Mouse (Mus musculus): ENCODE data around the gene Iyd.

Gene Iyd

GRCm38 (mm10) chr10:3540003-3540827 lies at the start of gene Iyd:
Iyd (plus strand) TSS chr10:3540240.
- no peak for TF ChIP-seq GATA4 (IDR thresholded peaks at IDR 0.05; ENCODE audit: insufficient replicate concordance, low read length)

- TF ChIP-seq GATA4 (IDR thresholded peaks at IDR 0.05; ENCODE audit: insufficient replicate concordance, low read length), result no peak
Measured at GRCm38 (mm10) chr10:3496791-3497190, 43.2 kb upstream of the Iyd start.

DNA sequence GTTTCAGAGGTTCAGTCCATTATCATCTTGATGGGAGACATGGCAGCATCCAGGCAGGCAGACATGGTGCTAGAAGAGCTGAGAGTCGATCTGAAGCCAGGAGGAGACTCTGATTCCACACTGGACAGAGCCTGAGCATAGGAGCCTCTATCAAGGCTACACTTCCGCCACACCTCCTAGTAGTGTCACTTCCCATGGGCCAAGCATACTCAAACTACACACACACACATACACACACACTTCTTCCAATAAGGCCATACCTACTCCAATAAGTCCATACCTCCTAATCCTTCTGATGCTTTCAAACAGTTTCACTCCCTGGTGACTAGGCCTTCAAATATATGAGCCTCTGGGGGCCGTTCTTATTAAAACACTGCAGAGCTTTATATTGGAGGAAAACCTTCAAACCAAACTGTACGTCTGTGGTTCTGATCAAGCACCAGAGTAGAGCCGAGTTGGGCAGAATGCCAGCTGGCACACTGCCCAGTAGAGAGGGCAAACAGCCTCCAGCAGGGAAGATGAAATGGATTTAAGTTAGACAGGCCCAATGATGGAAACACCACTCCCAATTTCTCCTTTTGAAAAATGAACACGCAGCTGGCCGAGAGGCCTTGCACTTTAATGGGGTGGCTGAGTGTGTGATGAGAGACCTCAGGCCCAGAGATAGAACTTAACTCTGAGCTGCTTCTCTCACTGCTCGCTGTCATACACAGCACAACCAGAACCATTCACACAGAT lies 32.4 kb upstream of the Iyd start:
- TF ChIP-seq GATA4 (IDR thresholded peaks at IDR 0.05; ENCODE audit: insufficient replicate concordance, low read length), result no peak

DNA sequence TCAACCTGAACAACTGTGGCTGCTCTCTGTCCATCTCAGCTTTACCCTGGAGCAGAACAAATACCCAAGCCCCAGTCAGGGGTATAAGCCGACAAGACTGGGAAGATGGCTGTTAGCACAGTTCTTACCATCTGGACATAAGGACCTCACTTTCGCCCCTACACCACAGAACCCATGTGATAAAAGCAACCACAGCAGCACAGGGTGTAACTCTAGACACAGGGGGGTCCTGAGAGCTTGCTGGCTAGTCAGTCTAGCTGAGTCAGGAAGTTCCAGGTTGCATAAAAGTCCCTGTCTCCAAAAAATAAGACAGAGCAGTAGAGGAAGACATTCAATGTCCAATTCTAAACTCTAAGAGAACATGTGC lies 31.8 kb upstream of the Iyd start:
- no peak for TF ChIP-seq GATA4 (IDR thresholded peaks at IDR 0.05; ENCODE audit: insufficient replicate concordance, low read length)

GRCm38 (mm10) chr10:3508746-3509145 lies 31.3 kb upstream of the Iyd start:
- TF ChIP-seq GATA4 (IDR thresholded peaks at IDR 0.05; ENCODE audit: insufficient replicate concordance, low read length), result no peak

GRCm38 (mm10) chr10:3509663-3510277 lies 30.3 kb upstream of the Iyd start:
- no peak for TF ChIP-seq GATA4 (IDR thresholded peaks at IDR 0.05; ENCODE audit: insufficient replicate concordance, low read length)

DNA sequence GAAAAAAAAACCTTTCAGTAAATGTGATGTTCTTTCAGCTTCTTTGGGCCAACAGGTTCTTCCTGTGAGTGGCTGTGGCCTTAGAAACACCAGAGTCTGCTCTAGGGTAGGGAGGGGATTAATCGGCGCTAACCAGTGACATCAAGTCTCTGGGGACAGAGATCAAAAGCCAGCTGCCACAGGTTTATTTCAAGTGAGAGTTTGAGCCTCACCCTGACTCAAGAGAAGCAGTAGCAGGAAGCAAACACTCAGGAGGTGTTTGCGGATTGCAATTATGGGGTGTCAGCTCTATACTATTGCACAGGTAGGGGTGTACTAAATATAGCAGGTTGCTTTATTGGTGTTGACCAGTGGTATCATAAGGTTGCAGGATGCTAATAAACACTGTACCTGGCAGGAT lies 29.6 kb upstream of the Iyd start:
- TF ChIP-seq GATA4 (IDR thresholded peaks at IDR 0.05; ENCODE audit: insufficient replicate concordance, low read length), result no peak

- no peak for TF ChIP-seq GATA4 (IDR thresholded peaks at IDR 0.05; ENCODE audit: insufficient replicate concordance, low read length)
Measured at GRCm38 (mm10) chr10:3511401-3511800, 28.6 kb upstream of the Iyd start.

DNA sequence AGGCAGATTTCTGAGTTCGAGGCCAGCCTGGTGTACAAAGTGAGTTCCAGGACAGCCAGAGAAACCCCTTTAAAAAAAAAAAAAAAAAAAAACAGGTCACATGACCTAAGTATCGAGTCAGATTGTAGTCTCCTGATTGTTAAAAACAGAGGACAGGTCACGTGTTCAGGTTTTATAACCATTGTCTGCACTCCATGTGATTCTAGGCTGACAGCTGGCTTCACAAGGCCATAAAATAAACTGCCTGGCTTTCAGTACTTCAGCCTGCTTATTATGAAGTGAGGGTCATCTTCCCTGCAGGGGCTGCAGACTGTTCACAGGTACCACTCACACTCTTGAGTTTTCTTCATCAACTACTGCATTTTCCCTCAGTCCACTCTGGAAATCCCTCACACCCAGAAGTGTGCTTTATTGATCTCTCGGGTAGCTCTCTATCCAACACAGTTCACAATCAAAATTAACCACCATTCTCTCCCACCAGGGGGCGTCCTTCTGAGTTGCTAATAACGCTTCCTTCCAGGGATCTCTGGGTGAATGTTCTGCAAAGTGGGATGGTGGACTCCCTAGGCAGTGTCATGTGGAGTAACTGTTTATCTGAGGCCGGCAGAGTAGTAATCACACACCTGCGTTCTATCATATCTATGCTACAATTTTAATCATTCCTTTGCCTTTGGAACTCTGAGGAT lies 27.3 kb upstream of the Iyd start:
- no peak for TF ChIP-seq GATA4 (IDR thresholded peaks at IDR 0.05; ENCODE audit: insufficient replicate concordance, low read length)

GRCm38 (mm10) chr10:3513947-3514346 lies 26.1 kb upstream of the Iyd start:
- TF ChIP-seq GATA4 (IDR thresholded peaks at IDR 0.05; ENCODE audit: insufficient replicate concordance, low read length), result no peak

DNA sequence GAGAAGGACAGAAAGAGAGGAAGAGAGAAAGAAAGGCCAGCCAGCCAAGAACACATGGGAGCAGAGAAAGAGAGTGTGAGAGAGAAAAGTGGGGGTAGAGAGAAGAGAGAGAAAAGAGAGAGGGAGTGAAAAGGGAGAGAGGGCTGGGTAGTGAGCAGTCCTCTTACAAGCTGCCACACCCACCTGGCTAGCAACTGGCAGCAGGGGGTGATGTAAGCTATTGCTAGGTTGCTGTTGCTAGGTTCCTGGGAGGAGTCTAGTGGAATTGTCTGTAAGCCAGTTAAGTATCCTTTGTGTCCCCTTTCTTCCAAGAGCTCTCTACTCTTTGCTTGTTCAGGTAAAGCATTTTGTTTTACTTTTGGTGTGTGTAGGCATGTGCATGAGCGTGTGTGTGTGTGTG lies 25.4 kb upstream of the Iyd start:
- TF ChIP-seq GATA4 (IDR thresholded peaks at IDR 0.05; ENCODE audit: insufficient replicate concordance, low read length), result no peak

GRCm38 (mm10) chr10:3516442-3516841 lies 23.6 kb upstream of the Iyd start:
- no peak for TF ChIP-seq GATA4 (IDR thresholded peaks at IDR 0.05; ENCODE audit: insufficient replicate concordance, low read length)

DNA sequence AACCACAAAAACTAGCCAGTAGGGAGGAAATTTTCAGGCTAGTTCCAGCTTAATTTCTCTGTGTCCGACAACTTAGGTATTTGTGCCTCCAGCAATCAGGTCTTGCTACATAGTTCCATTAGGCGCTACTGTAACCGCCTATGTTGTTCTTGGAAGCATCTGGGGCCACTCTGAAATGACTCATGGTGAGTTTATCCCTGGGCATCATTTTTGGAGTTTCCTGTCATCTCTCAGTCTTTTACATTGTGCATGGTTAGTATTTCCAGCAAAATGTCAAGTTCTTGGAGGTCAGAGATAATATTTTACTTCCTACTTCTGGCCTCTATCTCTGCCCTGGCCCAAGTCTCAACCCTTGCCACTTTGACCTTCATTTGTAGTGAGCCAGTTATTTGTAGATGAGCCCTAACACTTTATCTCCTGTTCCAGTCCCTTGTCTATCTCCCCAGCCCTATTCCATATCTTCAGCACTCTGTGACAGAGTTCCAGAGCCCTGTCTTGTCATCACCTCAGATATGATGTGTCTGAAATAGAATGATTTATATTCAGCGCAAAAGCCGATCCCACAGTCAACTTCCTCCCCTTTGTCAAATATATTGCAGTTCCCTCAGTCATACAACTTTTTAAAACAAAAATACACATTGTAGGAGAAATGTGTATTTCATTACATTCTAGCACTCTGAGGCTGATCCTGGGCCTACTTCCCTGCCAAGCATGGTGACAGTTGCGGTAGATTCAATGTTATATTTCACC lies 16.8 kb upstream of the Iyd start:
- TF ChIP-seq GATA4 (IDR thresholded peaks at IDR 0.05; ENCODE audit: insufficient replicate concordance, low read length), result peak; percentile 92

DNA sequence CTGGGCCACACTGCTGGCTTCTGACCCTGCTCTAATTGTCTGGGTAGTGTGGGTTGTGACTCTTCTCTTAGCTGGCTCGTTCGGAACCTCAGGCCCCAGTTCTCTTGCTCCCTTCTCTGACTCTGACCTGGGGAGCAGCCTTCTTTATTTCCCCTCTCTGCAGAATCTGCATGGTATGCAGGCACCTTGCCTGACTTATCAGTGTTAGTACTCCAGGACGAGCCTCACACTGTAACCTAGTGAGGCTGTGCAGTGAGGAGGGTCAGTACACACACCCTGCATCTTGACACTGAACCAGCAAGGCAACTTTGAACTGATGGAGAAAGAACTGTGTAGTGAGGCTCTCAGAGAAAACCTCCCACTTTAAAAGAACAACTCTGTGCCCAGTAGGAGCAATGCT lies 15.5 kb upstream of the Iyd start:
- TF ChIP-seq GATA4 (IDR thresholded peaks at IDR 0.05; ENCODE audit: insufficient replicate concordance, low read length), result no peak

Data from liver, adult (tissue).